Mouse (Mus musculus): Measurements from ENCODE around the gene Iqsec1. TPM values are rescaled to one million over a fixed set of nuclear protein-coding genes. Genes with fewer than 3 reads are reported as not detected.

The Iqsec1 gene
- polyA plus RNA-seq, 1 experiment, result 80.0 TPM

DNA sequence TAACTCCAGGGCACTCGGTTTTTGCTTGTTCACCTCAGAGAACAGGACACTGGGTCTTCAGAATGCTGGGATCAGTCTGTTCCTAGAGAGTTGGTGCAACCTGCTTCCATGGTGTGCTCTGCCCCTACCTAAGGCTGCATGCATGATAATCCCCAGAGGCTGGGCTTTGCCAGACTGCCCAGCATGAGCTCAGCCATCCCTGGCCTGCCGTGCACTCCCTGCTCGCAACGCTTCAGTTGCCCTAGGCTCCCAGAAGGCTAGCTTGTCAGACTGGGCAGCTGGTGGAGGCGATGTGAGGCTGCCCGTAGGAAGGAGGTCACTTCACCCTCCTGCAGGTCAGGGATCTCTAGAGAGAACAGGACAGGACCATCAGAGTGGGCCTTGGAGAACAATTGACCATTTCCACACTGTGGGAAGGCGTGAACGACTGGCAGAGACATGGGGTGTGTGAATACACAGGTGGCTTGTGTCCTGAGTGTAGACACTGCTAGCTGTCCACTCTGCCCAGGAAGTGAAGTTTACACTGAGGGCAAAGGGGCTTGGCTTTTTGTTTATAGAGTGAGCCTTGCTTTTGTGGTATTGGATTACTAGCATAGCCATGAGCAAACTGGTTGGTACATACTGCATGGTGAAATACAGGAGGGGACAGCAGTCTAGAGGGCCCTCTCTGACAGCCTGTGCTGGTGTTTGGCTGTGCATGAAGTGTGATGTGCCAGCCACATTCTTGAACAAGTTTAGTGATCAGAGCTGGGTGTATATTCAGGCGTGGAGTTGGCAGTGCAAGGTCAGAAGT, 367.5 kb downstream of the Iqsec1 start:
- no peak for DNase-seq (ENCODE audit: low read depth)

DNA sequence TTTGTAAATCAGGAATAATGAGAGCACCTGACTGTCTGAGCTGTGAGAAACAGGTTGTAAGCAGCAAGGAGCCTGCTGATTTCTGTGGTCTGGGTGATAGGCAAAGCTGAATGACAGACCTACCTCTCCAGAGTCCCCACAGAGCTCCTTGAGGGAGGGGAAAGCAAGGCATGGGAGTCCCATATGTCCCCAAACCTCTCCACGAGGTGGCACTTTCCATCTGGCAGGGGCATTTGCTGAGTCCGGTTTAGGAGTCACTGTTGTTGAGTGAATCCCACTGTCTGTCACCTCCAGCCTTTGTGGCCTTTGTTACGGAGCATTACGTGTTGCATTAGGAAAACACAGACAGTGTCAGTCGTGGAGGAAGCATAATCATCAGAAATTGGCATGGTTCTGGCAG, 368.5 kb downstream of the Iqsec1 start:
- no peak for DNase-seq (ENCODE audit: low read depth)

DNA sequence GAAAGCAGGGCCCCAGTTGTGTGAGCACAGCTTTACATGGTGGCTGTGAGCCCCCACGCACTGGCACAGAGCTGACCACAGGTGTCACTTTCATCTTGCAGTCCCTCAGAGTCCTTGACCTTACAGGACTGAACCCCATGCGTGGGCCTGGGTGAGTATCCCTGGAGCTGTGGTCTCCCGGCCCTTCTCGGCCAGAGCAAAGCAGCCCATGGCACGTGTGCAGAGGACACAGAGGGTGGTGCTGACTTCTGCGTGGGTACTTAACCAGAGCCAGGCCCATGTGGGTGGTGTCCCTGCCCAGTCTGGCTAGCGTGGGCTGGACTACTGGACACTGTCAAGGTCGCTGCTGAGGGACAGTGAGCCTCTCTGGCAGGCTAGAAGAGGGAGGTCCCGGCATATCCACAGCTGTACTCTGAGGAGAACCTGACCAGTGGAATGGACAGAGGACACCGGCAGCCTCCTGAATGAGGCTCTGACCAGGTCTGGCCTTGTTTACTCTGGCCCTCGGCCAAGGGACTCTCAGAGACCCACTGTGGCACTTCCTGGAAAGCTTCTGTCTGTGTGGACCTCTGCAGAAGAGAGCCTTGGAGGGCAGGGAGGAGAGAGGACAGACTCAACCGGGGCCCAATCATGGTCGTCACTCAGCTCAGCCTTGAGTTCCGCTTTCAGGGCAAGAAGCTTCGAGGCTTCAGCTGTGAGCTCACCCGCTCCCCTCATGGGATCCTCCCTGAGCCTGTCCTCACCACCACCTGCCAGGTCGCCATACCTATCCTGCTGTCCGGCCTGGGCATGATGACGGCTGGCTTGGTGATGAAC, 369.5 kb downstream of the Iqsec1 start:
- DNase-seq (ENCODE audit: low read depth), result no peak

DNA sequence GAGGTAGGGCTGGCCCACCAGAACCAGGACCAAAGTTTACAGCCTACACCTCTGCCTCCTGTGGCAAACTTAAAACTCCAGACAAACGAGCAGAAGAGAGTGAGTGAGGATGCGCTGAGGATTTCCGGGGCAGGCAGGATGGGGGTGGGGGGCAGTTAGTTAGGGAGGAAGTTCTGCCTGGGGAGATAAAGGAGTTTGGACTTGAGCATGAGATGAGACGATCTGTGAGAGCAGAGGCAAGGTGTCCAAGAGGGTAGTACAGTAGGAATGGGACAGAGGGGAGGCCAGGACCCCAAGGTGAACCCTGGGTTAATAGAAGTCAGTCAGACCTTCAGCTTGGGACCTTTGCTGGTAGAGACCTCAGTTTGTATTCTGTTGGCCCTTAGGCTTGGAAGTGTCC, 370.2 kb downstream of the Iqsec1 start:
- no peak for DNase-seq (ENCODE audit: low read depth)

DNA sequence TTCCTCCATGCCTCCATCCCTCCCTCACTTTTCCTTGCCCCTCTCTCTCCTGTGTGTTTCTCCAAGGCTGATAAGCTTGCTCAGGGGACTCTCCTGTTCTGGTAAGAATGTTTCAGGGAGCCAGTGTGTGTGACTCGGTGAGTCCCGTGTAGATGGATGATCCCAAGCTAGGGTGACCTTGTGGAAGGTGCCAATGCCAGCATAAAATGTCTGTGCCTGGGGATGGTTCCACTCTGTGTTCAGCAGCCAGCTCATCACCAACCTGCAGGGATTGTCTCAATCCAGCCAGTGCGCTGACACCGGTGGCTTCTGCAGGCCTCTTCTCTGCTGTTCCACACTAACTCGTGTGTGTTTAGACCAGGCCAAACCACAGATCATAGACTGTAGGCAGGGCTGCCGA, 372.0 kb downstream of the Iqsec1 start:
- no peak for DNase-seq (ENCODE audit: low read depth)

DNA sequence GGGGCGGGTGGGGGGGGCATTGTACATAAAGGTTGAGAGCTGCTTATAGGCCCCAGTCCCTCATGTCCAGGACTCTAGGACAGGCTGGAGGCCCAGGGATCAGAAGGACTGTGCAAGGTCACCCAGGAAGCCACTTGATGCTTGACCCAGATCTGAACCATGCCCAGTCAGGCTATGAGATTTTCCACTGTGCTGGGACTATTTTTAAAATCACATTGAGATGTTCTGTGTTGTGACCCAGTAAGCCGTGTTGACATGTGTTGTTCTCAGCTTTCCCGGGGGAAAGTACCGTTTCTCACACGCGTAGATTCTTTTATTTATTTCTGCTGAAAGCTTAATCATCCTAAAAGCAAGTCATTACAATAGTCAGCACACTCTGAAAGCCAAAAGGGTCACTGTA, 372.5 kb downstream of the Iqsec1 start:
- DNase-seq (ENCODE audit: low read depth), result no peak

DNA sequence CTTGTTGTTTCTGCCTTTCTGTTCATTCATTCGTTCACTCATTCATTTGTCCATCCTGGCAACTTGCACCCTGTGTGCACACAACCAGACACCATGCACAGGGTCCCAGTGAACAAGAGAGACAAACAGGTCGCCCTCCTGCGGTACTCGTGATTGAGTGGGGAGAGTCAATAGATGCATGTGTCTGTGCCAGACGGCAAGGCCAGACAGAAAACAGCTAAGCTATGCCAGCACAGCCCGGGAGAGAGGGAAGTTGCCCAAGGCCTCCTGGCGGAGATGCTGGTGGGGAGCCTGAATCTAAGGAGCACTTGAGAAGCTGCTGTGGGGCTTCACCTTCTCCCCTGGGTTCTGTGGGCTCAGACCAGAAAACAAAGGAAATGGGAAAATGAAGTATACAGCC, 373.1 kb downstream of the Iqsec1 start:
- DNase-seq (ENCODE audit: low read depth), result no peak

DNA sequence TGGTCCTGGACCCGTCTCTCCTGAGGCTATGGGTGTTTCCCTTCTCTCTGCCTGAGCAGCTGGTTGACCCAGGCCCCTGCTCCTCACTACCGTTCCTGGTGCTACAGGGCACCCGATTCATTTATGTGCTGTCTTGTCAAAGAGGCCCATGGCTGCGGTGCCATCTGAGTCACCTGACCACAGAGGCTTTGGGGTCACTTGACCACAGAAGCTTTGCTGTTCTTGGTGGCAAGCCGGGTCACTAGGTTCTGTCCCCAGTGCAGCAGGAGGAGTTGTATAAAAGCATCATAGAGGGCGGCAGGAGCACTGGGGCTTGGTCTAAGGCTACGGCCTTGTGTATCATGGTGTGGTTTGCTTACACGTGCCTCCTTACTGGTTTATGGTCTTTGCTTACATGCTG, 375.2 kb downstream of the Iqsec1 start:
- no peak for DNase-seq (ENCODE audit: low read depth)

DNA sequence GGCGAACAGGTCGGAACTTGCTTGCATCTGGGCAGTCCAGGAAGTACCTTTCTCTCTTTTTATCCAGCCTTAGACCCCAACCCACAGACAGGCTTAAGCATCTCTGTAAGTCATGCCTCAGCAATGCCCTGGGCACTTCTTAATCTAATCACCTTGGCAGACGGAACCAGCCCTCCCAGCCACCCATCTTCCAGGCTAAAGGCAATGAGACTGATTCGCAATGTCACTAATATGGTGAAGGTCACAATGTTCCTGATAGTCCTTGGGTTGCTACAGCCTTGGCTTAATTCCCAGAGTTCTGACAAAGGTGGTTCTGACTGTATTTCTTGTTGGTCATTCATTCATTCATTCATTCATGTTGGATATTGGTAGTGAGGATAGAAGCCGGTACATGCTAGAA, 378.2 kb downstream of the Iqsec1 start:
- no peak for DNase-seq (ENCODE audit: low read depth)

DNA sequence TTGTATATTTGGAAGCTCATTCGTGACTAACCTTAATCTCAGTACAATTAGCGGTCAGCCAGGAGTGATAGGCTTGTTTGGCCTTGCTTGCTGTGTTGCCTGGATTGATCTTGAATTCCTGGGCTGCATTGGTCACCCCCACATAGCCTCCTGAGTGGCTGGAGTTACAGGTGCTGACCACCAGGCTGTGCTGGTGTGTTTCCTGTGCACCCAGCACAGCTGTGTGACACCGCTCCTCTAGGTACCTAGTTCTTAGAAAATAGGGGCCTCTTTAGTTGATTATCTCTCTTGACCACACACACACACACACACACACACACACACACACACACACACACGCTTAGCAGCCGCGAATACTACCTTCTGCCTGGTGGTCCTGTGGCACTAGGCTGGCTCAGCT, 380.3 kb downstream of the Iqsec1 start:
- no peak for DNase-seq (ENCODE audit: low read depth)

DNA sequence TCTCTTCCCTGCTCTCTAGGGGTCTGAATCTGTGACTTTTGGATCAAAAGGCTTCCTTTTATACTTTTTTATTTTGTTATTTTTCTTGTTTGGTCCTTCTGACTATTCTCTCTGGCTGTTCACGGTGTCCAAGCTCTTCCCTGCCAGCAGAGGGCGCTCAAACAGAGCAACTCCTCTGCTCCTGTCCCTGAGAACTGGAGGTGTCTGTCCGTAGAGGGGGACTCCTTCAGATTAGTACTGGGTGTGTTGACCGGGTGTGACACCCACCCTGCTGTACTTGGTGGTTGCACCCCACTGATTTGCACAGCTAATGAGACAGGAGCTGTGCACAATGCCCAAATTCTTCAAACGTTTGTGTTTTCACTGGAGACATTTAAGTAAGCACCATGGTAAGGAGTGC, 381.3 kb downstream of the Iqsec1 start:
- DNase-seq (ENCODE audit: low read depth), result no peak

DNA sequence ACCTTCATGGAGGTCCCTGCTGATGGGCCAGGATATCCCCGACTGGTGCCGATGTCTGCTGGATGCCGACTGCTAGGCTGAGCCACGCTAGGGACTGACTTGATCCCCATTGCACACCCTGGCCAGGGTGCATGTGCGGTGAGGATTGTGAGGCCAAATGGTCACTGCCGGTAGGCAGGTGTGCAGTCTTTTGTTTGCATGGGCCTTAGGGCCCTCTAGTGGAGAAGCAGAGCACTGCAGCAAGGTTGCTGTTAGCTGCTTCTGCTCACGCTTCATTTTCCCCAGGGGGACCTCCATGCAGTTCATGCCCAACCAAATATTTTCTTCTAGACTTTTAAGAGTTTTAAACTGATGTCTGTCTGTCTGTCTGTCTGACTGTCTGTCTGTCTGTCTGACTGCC, 381.9 kb downstream of the Iqsec1 start:
- DNase-seq (ENCODE audit: low read depth), result no peak

Other genes with a start within 250 kb of the Iqsec1 start
- gene Nup210, start 128.1 kb upstream of the Iqsec1 start, polyA plus RNA-seq (2012; rRNA removed), result 32.7 and 44.6 TPM in 2 replicates
- 59.2 and 68.7 TPM in 2 replicates for gene Hdac11, start 168.0 kb upstream of the Iqsec1 start, polyA plus RNA-seq (2012; rRNA removed)
- 85.8 and 147 TPM in 2 replicates for gene Fbln2, start 223.8 kb upstream of the Iqsec1 start, polyA plus RNA-seq (2012; rRNA removed)